Mouse (Mus musculus): ENCODE data around the gene Hhat.

- no peak for TF ChIP-seq CTCF (IDR thresholded peaks at IDR 0.05; ENCODE audit: low read depth, low read length)
- TF ChIP-seq POLR2A (IDR thresholded peaks at IDR 0.05; ENCODE audit: borderline replicate concordance, low read depth, low read length): no peak
Measured at GRCm38 (mm10) chr1:192770495-192771331, at the start of gene Hhat.

All from bone marrow macrophage, adult 2 months (primary cell).